In the genomic region with DNA sequence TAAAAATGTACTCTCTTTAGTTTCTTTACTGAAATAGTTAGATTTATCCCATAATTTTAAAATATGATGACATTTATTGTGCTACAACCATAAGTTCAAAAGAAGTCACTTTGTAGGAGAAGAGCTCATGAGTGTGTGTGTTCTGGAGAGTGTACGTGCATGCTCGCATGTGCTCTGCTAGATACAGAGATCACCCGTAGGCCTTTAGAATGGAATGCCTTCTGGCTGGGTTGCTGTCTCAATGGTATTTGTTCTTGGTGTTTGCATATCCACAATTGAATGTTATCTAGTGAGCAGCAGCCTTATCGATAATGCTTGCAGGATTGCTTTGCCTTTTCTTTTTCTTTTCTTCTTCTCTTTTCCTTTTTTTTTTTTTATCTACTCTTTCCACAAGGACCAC, we compare ENCODE assay signal across 15 mouse cellular contexts.
"Had no signal": no experiment of that assay in that cellular context is flagged by ENCODE, and none has a peak within 500 bp of the region (broad histone marks: within the 10 kb centered on the region; RNA-seq: fewer than 3 reads in every experiment).

No protein-coding gene starts in this region.

- H3K27me3 ChIP-seq: neural tube, embryonic 12.5 days; neural tube, embryonic 13.5 days; neural tube, embryonic 15.5 days had no signal

- H3K9ac ChIP-seq: neural tube, embryonic 12.5 days; neural tube, embryonic 13.5 days; neural tube, embryonic 15.5 days had no signal

- DNase-seq: retina, postnatal 1 day; right cerebral cortex, adult 18-20 months; right cerebral cortex, postnatal 14 days; right cerebral cortex, postnatal 25 days; right cerebral cortex, postnatal 4 days; spleen, adult 18-20 months; thymus, adult 18-20 months; thymus, adult 2 months; thymus, postnatal 14 days; thymus, postnatal 25 days; thymus, postnatal 36 days; thymus, postnatal 4 days had no signal

- H3K4me1 ChIP-seq: neural tube, embryonic 12.5 days had no signal

- H3K4me2 ChIP-seq: neural tube, embryonic 12.5 days; neural tube, embryonic 13.5 days; neural tube, embryonic 15.5 days had no signal

- H3K36me3 ChIP-seq: neural tube, embryonic 12.5 days; neural tube, embryonic 13.5 days; neural tube, embryonic 15.5 days had no signal

- H3K9me3 ChIP-seq: neural tube, embryonic 12.5 days; neural tube, embryonic 13.5 days; neural tube, embryonic 15.5 days had no signal

- H3K4me3 ChIP-seq: neural tube, embryonic 12.5 days; neural tube, embryonic 13.5 days; neural tube, embryonic 15.5 days had no signal

- H3K27ac ChIP-seq: neural tube, embryonic 12.5 days; neural tube, embryonic 13.5 days; neural tube, embryonic 15.5 days had no signal
